Mouse (Mus musculus) kidney, adult 2 months (tissue): ENCODE measurements at regions not wholly inside any gene's neighbourhood (a gene's known extent, or its start where the extent isn't known, plus 50 kb on each side); places are given as distances from the start of the nearest gene placed in this dataset.

ENCODE experiments used
- CTCF ChIP-seq: fragments of 200-500 bp; conservative IDR thresholded peaks from 2 replicates; pipeline ENCODE4 v1.5.1; 2011; ENCODE audit warnings: low read depth, mild to moderate bottlenecking, control low read depth, low read length, moderate library complexity, mixed read lengths; ENCODE audit not compliant: insufficient read depth, insufficient read length
- POLR2A ChIP-seq: fragments of 200-500 bp; IDR thresholded peaks from one replicate; pipeline ENCODE4 v1.6.1; 2011; ENCODE audit warnings: low read depth, low read length, control low read depth

DNA sequence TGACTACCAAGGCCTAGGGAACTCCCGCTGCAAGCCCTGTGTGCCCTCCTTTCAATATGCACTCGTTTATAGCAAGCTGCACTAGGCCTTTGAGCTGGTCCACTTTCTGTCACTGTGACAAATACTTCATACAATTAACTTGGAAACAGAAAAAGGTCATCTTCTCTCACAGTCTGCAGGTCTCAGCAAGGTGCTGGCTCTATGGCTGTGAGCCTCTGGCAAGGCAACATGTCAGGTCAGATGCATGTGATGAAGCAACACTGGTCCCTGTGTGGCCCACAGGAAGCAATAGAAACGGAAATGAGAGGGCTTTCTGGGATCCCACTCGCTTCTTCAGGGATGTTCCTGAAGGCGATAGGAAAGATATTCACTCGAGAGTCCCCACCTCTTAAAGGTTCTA, 245.9 kb upstream of the Zmiz1 start:
- TF ChIP-seq POLR2A: no peak
- no peak for TF ChIP-seq CTCF
